Mouse (Mus musculus) cerebellum, adult (tissue): ENCODE results near the gene Olr1.
"Not testable (repeated sequence)": the region's sequence is repeated elsewhere in the genome, so short reads cannot be mapped to it uniquely, and the experiment has no call there.

ENCODE experiments used
- ATAC-seq: cut with Nextera tagmentation; 2 replicates; pipeline ENCODE4 v1.9.2; 2017; ENCODE audit warnings: mild to moderate bottlenecking, moderate library complexity, mixed read lengths; ENCODE audit not compliant: insufficient number of reproducible peaks, low FRiP score, low TSS enrichment

Olr1 gene

GRCm38 (mm10) chr6:129513409-129513808, 6.4 kb upstream of the Olr1 start:
- ATAC-seq, result no peak

DNA sequence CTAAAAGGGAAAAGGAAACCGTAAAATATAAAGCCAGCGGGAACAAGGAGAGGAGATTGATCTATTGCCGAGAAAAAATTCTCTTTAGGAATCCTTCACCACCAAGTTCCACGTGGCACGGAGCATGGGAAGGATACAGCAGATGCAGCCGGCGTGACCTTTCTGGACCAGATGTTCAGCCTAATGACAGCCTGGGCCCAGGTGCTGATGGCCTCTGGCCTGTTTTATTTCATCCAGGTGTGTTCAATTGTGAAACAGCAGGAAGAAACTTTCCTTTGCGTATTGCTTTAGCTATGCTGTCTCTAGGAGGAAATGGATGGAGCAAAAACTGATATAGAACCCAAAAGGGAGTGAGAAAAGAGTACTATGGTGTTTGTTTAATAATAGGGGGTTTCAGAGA, 5.9 kb upstream of the Olr1 start:
- ATAC-seq, result no peak

- no peak for ATAC-seq
Observed at GRCm38 (mm10) chr6:129512367-129512766, 5.4 kb upstream of the Olr1 start, which contains the start of gene Tmem52b. Gene Tmem52b, plus strand, starts transcription at chr6:129512555.

- no peak for ATAC-seq
Observed at GRCm38 (mm10) chr6:129510120-129510911, 3.4 kb upstream of the Olr1 start.

DNA sequence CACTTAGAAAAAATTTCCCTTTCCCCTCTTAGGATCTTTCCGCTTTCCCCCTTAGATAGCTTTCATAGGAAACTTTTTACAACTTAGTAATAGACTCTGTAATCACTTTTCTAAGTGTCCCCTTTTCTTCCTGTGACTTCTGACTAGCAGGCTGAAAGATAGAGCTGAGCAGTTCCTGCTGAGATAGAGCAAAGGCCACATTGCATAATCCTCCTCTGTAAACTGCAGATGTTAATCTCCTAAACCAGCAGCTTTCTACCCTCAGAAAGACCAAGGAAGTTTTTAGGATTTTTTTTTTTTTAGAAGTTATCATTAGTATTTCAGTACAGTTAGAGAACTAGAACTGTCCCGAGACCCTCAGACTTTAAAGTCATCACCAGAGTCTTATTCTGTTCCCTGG, 3.5 kb downstream of the Olr1 start:
- ATAC-seq, result no peak

DNA sequence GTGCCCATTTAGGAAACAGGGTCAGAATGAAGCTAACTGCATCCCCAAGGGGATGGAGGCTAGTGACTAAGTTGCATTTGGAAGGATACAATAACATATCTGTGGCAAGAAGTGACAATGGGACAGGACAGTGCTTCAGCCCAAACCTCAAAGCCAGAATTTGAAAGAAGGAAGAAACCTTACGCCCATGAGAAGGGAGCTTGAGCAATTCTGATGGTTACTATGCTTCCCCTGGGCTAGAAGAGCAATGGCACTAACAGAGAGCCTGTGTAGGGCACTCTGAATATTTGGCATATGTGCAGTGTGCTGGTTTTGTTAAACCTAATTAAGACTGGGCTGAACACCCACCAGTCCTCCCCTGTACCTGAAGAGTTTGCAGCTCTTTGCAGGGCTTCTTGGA, 7.4 kb downstream of the Olr1 start:
- ATAC-seq, result not testable (repeated sequence)

DNA sequence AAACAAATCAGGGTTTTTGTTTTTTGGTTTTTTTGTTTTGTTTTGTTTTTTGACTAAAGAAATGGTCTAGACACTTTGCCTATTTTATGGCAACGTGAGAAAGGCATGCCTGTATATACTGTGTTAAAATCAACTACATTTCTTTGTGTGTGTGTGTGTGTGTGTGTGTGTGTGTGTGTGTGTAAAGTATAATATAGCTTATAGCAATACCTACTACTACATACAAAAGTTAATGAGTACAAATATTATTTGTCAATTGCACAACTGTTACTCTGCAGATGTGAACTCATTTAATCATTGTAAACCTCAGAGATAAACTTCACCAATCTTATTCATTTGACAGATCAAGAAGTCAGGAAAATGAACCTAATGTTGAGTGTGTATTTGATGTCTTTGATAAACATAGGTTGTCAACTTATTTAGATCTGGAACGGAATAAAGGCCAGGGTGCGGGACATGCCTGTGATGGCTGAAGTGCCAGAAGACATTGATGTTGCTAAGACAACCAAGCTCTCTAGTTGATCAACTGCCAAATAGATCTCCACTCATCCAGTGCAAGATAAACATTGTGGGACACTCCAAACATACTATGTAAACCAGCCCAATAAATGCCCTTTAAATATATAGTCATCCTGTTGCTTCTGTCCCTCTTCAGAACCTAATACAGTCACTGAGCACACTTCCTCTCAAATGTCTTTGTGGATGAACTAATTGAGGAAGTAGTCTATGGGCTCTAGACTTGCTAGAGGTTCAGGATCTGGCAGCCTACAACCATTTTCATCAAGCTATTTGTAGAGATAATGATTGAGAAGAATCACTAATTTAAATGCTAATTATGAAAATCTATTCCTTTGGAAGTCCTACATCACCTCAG, 9.4 kb downstream of the Olr1 start:
- no peak for ATAC-seq

GRCm38 (mm10) chr6:129494924-129495323, 12.0 kb downstream of the Olr1 start:
- ATAC-seq, result no peak

GRCm38 (mm10) chr6:129480089-129480958, 26.6 kb downstream of the Olr1 start:
- ATAC-seq, result peak; percentile 36; the same call in 1 of the 2 replicates

- peak; percentile 51; the same call in 1 of the 2 replicates for ATAC-seq
Observed at GRCm38 (mm10) chr6:129476404-129477126, 30.4 kb downstream of the Olr1 start.

DNA sequence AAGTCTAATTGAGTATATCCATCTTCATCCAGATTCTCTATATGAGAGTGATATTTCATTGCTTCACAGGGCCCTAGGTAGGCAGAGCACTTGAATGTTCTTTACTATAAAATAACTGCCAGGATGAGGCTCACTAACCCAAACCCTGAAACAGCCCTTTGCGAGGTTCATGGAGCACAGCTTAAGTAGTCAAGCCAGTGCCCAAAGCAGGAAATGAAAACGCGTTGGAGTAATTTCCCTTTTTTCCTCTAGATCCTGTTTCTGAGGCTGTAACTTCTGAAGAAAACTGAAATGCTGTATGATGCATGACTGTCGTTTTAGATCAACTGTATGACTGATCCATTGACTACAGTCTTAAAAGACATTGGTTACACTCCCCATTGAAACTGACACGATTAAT, 34.3 kb downstream of the Olr1 start:
- no peak for ATAC-seq

DNA sequence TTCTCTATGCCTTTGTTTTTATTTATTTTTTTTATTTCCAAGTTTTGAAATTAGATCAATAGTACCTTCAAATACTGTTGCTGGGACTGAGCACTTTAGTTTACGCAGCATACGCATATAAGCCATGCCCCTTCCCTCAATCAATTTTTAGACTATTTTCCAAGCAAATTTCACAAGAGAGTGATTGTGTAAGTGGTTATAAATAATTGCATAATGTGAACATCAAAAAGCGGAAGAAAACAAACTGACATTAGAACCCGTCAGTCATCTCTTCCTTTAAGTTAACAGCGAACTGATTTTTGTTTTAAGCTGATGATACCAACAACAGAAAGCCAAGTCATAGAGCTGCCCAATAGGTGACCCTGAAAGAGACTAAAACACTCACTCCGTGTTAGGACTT, 35.6 kb downstream of the Olr1 start:
- no peak for ATAC-seq

DNA sequence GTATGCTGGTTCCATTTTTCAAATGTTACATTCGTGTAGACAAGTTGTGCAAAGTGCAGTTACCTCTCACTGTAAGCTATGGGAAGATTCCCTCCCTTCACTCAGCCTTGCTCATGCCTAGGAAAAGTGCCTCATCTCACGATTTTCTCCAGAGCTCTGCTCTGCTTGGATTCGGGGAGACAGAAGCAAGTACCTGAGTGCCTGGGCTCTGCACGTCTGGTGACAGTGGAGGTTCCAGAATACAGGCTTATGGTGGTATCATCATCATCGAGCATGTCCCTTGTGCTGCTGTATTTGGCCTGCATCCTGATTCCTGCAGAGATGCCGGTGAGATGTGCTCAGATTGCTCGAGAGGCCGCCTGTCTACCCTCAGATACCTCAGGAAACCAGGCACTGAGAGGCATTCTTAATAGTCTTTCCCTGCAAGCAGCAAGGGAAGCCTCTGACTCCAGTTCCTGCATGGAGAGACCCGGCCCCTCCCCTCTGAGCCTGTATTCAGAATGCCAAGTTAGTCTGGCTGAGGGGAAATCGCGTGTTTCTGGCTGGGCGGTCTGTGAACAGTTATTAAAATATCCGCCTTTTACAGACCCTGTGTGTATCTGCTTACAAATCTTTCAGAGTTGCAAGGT, 55.4 kb downstream of the Olr1 start, which contains the start of gene Clec1a:
TSS of gene Clec1a (minus strand) at position 590 of the 629 bp plus-strand sequence.
- peak; percentile 70; the same call in 1 of the 2 replicates for ATAC-seq

- no peak for ATAC-seq
Observed at GRCm38 (mm10) chr6:129449743-129450142, 57.2 kb downstream of the Olr1 start.

DNA sequence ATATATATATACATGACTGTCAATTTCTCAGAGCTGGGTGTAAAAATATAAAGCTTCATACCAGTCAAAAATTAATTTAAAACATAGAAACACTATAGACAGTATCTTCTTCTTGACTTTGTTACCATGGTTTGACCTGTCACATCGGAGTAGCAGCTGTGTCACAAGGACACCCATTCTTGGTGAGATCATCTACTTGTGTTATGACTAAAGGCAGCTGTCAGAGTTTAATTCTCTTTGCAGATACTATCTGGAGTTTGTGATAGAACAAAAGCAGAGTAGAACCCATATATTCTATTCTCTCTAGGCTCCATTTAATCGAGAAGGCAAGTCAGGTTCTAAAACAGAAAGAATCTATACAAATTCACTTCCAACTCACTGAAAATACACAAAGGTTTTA, 68.9 kb downstream of the Olr1 start:
- no peak for ATAC-seq

- ATAC-seq, result no peak
Observed at GRCm38 (mm10) chr6:129436025-129436424, 70.9 kb downstream of the Olr1 start.
